Mouse (Mus musculus) urinary bladder, postnatal 25 days (tissue): ENCODE measurements at regions not wholly inside any gene's neighbourhood (a gene's known extent, or its start where the extent isn't known, plus 50 kb on each side); places are given as distances from the start of the nearest gene placed in this dataset.

Source experiments
- DNase-seq: peaks from one replicate; pipeline ENCODE4 v3.0.0; 2022; ENCODE audit warnings: low spot score

DNA sequence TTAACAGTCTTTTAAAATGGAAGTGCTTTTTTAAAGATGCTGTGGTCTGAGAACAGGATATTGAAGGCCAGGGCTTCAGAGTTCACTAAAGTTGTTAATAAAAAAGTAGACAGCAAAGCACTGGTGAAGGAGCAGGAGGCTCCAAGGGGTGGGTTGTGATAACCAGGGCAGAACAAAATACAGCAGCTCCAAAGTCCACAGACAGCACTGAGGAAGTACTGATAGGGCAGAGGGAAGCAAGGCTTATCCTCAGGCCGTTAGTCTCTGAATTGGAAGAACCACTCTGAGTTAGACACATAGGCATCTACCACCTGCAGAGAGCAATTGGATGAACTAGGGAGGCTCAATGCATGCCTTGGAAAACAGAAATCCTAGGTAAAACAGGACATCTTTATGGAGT, 62.1 kb downstream of the P2ry1 start:
- no peak for DNase-seq

DNA sequence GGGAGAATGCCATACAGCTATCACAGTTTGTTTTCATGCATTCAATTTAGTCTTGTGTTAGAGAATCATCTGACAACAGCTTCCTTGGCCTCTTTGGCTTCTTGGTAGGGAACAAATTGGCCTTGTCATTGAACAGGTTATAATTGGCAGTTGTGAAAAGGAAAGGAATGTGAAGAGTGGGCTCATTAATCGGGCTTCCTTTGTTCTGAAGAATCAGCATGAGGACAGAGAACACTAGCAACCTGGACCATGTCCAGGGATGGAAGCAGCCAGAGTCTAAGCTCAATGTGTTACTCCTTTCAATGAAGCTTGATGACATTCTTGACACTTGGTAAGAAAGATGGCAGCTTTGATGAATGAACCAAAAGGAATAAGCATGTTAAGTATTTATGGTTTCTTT, 64.5 kb downstream of the P2ry1 start:
- no peak for DNase-seq

DNA sequence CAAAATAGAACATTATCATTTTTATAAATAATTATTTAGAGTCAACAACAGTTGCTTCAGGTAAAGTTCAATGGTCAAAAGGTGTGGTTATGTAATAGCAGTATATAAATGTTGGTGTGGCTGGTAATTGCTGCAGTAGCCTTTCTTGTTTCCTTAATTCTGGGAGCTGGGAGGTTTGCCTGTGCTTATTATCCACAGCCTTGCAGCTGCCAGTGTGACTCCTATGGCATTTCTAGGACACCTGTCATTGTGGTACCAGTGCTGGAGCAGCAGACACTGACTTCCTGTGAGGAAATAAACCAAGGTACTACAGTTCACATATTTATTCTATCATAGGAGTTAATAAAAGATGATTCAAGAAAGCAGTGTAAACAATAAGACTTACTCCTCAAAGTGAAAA, 65.6 kb downstream of the P2ry1 start:
- no peak for DNase-seq

DNA sequence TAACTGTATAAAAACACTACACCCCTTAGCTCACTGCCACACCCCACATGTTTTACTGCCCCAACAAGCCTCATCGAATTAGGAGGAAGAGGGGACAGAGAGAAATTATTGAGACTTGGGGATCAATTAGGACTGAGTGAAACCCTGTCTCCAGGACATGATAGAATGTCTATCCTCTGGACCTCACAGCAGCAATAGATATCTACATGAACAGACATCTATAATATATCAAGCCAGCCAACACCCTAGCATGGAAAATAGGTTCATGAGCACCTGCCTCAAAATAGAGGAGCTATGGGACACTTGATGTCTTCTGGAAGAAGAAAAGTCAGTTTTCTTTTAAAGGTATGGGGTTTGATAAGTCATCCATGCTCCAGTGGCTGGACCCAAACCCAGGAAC, 68.4 kb downstream of the P2ry1 start:
- no peak for DNase-seq

DNA sequence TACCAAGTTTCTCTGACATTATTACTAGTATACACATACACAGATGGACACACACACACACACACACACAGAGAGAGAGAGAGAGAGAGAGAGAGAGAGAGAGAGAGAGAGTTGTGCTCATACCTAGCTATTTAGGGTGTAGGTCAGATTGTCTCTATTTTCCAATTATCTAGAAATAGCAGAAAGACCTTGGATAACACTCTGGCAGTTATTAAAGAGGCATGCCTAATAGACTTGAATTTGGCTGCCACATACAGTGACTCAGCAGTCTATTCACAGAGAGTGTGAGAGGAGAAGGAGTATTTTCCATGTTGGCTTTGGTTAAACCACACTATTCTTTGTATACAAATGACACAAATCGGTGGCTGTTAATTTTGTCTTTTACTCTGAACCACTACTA, 69.7 kb downstream of the P2ry1 start:
- no peak for DNase-seq

DNA sequence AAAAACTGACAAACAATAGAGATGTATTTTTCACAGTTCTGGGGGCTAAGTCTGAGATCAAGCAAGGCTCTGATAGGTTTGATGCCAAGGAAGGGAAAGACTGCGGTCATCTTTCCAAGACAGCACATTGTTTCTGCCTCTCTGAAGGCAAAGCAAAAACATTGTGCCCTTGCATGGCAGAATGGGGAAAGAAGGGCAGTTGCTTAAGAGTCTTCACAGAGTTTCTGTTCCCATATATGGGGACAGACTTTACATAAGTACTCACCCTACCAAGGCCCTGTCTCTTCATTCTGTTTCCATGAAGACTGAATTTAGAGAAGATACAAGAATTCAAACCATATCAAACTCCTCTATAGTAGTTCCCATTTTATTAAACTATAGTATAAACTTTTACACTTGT, 70.5 kb downstream of the P2ry1 start:
- no peak for DNase-seq

DNA sequence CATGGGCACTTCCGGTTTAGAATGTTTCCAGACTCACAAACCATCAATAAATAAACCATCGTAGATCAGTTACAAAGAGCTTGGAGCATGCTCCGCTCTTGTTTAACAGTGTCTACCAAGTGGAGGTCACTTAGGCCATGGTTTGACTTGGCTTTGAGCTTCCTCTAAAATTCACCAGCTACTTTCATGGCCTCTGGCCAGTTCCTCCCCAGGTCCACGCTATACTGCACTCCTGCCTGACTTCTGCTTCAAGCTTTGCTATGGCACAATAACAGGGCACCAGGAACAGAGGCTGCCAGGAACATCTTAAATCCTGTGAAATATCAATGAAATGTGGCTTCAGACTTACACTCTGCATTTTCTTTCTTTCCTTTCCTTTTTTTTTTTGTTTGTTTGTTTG, 71.2 kb downstream of the P2ry1 start:
- DNase-seq = no peak

DNA sequence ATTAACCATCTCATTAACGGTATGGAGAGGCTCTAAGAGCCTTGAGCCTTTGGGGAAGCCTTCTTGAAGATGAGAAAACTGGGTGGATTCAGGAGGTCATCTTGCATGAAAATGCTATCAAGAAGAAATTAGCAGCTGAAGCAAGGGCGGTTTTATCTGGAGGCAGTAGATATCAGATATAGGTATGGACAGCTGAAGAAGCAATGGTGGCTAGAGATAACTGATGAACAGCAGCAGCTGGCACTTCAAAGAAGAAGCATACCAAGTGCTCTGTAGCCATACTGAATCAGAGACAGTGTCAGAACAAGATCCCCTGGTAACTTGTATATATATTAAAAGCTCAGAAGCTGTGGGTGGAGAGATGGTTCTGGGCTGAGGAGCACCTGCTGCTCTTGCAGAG, 73.2 kb downstream of the P2ry1 start:
- no peak for DNase-seq

DNA sequence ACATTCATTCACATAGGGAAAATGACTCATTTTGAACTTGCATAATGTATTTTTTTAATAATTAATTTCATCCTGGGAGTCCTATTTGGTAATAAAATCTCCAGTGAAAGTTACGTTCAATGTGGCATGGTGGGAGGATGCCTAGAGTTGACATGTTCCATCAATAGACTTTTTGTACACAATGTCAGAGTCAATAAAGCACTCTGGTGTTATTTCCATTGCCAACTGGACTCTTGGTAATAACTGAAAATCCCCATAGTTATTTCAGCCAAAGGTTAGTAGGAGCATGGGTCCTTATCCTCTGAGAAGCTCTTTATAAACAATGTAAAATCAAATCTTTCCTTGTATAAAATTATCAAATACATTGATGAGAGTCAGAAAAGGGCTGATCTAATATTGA, 87.3 kb downstream of the P2ry1 start:
- no peak for DNase-seq

DNA sequence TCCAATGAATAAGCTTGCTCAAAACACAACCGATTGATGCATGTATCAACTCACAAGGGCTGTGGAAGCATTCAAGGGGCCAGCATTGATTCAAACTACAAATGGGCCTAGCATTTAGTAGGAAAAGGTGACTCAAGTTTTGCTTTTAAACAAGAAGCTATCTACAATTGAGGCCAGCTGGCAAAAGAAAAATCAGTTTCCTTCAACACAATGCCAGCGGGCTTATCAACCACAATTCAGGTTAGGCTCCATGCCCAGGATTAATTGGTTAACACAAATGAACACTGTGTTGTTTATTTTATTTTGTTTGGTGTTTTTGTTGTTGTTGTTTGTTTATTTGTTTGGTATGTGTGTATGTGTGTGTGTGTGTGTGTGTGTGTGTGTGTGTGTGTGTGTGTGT, 89.4 kb downstream of the P2ry1 start:
- no peak for DNase-seq

DNA sequence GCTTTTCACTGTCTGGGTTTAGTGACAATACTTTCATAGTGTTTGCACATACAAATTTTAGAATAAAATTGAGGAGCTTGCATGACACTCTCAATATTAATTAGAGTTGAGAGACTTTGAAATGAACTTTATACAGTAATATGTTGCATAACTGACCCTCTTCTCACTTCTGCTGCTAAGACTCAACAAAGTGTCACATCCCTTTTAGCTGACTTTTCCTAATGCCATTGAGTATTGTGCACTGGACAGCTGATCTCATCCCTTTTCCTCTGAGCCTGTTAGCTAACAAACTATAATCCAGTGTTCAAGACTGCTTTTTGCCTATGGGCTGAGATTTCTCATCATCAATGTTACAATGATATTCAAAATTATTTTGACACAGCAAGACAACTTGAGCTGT, 113.8 kb downstream of the P2ry1 start:
- no peak for DNase-seq

DNA sequence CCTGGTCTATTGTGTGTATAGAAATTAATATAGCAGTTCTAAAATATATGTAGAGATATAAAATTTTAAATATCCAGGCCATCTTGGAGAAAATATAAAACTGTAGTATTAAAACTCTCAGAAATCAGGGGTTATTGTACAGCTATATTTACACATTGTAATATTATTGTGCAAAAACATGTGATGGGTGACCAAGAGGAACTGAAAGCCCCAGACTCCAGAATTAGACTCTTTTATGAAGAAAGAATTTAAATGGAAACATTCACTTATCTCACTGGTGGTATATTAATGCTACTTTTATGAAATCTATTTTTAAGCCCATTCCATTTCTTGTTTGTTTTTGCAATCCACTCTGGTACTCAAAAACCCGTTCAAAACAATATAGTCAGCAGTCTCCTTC, 130.5 kb downstream of the P2ry1 start:
- no peak for DNase-seq

DNA sequence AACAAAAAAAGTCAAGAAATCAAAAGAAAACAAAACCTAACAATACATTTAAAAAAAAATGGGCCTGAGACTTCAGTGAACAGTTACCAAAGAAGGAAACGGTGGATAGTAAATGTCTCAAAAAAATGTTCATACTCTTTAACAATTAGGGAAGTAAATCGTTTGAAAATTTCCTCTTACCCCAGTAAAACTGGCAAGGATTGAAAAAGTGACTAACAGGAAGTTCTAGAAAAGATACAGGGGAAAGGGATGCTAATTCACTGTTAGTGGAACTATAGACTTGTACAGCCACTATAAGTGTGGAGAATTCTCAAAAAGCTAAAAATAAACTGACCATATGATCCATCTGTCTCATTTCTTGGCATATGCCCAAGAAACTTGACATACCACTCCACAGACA, 151.5 kb downstream of the P2ry1 start:
- no peak for DNase-seq

DNA sequence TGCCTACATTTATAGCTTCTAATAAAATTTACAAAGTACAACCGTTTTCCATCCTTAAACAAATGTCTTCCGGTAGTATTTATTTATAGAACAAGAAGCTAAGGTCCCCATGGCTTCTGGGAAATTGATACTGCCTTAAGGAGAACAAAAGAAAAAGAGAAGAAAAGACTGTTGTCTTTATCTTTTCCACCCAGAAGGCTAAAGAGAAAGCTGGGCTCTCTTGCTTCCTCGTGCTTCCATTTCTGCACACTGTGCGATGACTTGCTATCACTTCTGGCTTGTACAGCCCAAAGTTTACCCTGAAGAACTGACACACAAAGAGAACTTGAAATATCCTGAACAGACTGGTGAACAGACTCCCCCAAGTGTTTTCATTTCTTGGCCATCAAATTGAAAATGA, 157.2 kb downstream of the P2ry1 start:
- DNase-seq = no peak

DNA sequence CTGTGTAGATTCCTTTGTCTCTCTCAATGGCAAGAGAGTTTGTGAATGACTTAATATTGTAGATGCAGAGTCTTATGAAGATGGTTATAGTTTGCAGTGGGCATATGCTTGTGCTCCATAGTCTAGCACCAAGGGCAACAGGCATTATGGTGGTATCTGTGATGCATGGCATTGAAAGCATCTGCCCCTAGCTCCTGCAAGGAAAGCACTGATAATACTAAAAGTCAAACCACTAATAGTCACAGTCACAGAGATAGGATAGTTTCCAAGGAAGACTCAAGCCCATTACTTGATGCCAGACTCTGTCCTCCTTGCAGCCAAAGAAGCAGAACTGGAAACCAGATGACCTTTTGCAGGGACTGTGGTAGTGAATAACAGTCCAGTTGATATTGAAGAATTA, 158.8 kb downstream of the P2ry1 start:
- DNase-seq = no peak

DNA sequence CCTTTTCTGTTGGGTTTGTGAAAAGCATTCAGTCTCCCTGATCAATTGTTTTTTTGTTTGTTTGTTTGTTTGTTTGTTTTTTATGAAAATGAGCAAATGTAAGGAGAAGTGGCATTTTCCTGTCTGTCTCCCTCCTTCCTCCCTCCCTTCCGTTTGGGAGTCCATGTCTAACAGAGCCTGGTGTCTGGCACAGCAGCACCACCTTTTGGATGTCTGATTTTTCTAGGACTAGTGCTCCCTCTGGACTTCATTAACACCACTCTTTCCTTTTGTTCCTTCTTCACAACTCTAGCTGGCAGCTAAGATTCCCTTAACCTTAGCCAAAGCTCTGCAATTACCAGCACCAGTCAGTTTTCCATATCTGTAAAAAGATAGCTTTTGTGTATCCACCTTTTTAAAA, 175.6 kb upstream of the Rap2b start:
- no peak for DNase-seq

DNA sequence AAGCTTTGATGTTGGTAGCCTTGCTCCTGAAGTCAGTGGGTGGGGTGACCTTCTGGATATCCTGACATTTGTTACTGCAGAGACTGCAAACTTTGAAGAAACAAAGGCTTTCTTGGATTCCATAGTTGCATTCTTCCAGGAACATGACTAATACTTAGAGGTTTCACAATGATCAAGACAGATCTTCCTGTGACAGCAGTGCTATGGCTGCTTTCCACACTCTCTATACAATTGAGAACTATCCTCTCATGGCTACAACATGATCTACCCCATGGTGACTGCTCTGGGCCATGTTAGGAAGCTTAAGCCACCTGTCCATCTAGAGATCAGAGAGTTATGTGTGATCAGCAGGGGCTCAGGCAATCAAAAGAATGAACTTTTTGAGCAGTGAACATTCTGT, 172.8 kb upstream of the Rap2b start:
- no peak for DNase-seq

DNA sequence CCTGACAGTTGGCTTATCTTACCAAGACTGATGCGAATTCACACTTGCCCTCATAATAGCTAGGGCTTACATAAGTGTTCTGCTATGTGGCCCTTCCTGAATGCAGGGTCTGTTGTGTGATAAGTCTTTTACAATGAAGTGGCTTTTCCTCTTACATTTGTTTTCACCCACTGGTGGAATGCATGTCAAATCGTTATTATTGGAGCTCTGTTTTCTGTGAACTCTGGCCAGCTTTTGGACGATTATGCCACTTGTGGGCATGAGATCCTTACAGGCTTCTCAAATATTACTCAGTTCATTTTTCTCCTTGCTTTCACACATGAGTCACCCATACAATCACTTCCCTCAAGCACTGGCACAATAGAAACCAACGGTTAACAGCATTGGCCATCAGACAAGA, 144.9 kb upstream of the Rap2b start:
- DNase-seq = no peak

DNA sequence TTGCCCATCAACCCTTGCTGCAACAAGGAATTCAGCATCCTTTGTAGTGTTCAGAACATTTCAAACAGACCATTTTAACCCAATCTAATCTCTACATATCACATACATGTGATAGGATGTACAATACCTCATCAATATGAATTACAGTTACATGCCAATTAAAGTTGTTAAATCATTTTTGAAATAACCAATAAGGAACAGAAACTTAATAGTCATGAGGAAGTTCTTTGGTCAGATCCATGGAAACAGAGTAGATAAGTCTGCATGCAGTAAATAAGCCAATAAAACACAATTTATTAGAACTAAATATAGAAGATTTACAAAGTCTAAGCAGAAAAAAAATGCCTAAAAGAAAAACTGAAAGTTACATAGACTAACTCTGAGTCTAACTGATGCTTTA, 136.9 kb upstream of the Rap2b start:
- DNase-seq = no peak

DNA sequence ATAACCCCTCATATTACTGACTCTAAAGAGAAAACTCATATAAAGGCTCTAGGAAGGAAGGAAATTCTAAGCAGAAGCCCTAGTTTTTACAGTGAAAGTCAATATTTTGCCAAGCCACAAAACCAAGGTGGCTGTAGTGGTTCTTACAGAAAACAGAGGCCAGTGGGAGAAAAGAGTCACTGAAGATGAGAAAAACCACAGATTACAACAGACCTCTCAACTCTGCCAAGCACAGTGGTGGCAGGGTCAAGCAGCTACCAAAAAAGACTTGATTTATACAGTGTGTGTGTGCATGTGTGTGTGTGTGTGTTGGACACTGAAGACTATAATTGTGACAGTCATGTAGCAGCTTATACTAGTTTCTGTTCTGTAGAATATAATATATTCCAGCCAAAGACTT, 136.4 kb upstream of the Rap2b start:
- DNase-seq = no peak

DNA sequence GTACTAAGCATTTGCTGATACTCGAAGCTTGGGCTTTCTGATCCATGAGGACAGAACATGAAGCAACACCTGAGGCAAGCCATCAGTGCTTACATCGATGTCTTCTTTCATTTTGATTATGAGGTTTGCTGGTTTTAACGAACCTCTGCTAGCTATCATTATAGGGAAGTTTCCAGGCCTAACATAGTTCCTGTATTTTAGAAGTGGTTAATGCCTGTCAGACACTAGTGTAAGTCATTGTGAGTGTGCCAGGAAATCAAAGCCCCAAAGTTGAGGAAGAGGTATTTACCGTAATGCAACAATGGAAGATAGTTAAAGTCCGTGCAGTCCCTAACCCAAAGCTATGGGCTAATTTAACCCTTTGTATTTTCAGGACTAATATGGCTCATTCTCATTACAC, 120.1 kb upstream of the Rap2b start:
- DNase-seq = no peak

DNA sequence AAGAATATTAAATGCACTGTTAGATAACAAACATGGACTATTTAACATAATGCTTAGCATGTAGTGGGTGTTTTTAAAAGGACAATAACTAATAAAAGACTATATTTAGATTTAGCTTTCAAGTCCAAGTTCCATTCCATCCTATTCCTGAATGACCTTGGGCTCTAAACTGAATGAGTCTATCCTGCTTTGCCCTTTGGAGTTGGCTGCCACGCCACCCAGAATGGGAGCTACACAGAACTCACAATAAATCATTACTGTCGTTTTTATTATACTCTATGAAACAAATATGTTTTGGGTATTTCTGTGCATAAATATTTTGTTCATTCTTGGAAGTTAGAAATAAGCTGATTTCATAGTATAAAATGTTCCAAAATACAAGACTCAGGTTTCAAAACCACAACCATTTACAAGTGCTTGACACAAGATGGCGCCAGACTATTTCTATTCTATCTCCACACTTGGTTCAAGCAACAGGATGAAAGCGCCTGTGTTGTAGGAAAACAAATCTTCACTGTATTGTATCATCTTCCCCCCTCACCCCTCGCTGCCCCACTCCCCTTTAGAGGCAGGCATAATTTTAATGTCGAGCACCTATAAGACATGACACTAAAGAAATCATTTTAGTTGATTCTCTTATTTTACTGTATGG, 117.4 kb upstream of the Rap2b start:
- peak; percentile 10 for DNase-seq

DNA sequence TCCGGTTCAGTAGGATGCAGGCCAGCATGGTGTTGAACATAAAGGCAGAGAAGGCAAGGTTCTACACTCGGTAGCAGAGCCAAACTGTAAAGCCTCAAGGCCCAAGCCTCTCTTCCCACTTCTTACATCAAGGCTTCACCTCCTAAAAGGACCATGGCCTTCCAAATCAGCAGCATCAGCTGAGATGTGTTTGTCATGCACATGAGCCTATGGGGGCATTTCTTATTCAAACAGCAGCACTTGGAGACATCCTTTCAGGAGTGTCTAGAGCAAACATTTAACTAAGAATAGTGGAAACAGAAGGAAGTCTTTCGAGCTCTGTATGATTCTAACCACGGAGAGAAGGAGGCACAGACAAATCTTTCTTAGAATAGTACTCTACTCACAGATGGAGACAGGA, 115.0 kb upstream of the Rap2b start:
- no peak for DNase-seq

DNA sequence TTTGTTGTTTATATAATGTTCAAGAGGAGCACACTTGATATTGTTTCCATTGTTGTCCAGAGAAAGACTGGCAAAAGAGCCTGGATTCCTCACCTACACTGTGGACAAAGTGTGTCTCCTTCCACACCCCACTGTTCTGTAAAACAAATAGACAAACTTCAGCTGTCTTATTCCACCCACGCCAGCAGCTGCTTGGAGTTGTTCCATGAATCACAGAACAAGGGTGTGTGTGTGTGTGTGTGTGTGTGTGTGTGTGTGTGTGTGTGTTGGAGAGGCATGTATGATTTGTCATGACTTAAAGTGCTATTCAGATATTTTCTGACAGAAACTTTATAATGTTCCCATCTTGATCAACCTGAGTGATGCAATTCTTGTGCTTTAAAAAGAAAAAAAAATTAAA, 114.1 kb upstream of the Rap2b start:
- DNase-seq = no peak

DNA sequence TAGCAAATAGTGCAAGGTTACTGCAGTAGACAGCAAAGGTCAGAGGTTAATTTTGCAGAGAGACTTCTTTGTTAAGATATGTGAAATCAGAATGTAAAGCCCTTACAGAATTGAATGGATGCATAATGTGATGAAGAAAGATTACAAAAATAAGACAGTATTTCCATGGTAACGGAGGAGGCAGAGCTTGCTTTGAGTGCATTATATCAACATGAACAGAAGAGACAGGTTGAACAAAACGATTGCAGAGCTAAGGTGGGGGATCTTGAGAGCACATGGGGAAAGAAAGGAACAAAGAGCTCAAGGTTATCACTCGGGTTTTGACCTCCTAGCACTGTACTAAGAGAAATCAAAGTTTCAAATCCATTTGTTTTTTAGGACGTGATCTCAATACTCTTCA, 106.2 kb upstream of the Rap2b start:
- DNase-seq = no peak
